Mouse (Mus musculus): ENCODE measurements around the gene Csrp1. TPM values are rescaled to one million over a fixed set of nuclear protein-coding genes. Genes with fewer than 3 reads are reported as not detected.

The Csrp1 gene
- polyA plus RNA-seq, 1 experiment = 219 TPM

- H3ac ChIP-seq (ENCODE audit: control insufficient read depth, insufficient read length) = peak overlapping the region; percentile 78
- H3K27me3 ChIP-seq (ENCODE audit: control insufficient read depth, insufficient read depth, insufficient read length) = no peaks in the 10 kb centered on the region
- H3K79me2 ChIP-seq (ENCODE audit: control insufficient read depth, insufficient read depth) = peaks cover 38% of the 10 kb centered on the region
- H3K4me3 ChIP-seq = peak overlapping the region; percentile 100
- H3K4me2 ChIP-seq (ENCODE audit: low read depth) = peak overlapping the region; percentile 89
- TF ChIP-seq POLR2AphosphoS2 (IDR thresholded peaks at IDR 0.05; ENCODE audit: insufficient read length, low read depth) = peak; percentile 71
- TF ChIP-seq MYOG (IDR thresholded peaks at IDR 0.05; ENCODE audit: control insufficient read depth in 1 of 3, insufficient read depth in 1 of 3, insufficient read length in 2 of 3, low read depth in 2 of 3) = no peak
- TF ChIP-seq POLR2A (IDR thresholded peaks at IDR 0.05; ENCODE audit: insufficient read length, low read depth) = peak; percentile 47
- peaks cover 21% of the 10 kb centered on the region for H3K36me3 ChIP-seq (ENCODE audit: control insufficient read depth, insufficient read depth)
Observed at GRCm38 (mm10) chr1:135767324-135767890, 47.5 kb downstream of the Csrp1 start.

- TF ChIP-seq POLR2A (IDR thresholded peaks at IDR 0.05; ENCODE audit: insufficient read length, low read depth) (peak; percentile 1), TCF12 (IDR thresholded peaks at IDR 0.05; ENCODE audit: insufficient read depth, poor library complexity, severe bottlenecking) (no peak), REST (IDR thresholded peaks at IDR 0.05; ENCODE audit: insufficient read depth, insufficient read length) (no peak), POLR2AphosphoS2 (IDR thresholded peaks at IDR 0.05; ENCODE audit: insufficient read length, low read depth) (peak; percentile 58)
- H3K27me3 ChIP-seq (ENCODE audit: control insufficient read depth, insufficient read depth, insufficient read length) = no peaks in the 10 kb centered on the region
Observed at GRCm38 (mm10) chr1:135768400-135768799, 48.5 kb downstream of the Csrp1 start.

GRCm38 (mm10) chr1:135770237-135770636 is 50.4 kb downstream of the Csrp1 start:
- no peak for TF ChIP-seq E2F4 (IDR thresholded peaks at IDR 0.05; ENCODE audit: insufficient read depth)
- peak; percentile 90 for TF ChIP-seq POLR2AphosphoS2 (IDR thresholded peaks at IDR 0.05; ENCODE audit: insufficient read length, low read depth)
- TF ChIP-seq POLR2A (IDR thresholded peaks at IDR 0.05; ENCODE audit: insufficient read length, low read depth) = peak; percentile 26
- TF ChIP-seq USF1 (IDR thresholded peaks at IDR 0.05; ENCODE audit: low read depth) = no peak
- peak overlapping the region; percentile 89 for H3K4me2 ChIP-seq (ENCODE audit: low read depth)
- H3K4me3 ChIP-seq = peak overlapping the region; percentile 100
- H3K36me3 ChIP-seq (ENCODE audit: control insufficient read depth, insufficient read depth) = peaks cover 21% of the 10 kb centered on the region
- peak overlapping the region; percentile 11 for H3ac ChIP-seq (ENCODE audit: control insufficient read depth, insufficient read length)
- no peaks in the 10 kb centered on the region for H3K27me3 ChIP-seq (ENCODE audit: control insufficient read depth, insufficient read depth, insufficient read length)
- peaks cover 38% of the 10 kb centered on the region for H3K79me2 ChIP-seq (ENCODE audit: control insufficient read depth, insufficient read depth)

More at GRCm38 (mm10) chr1:135768400-135768799, 48.5 kb downstream of the Csrp1 start:
- Histone ChIP-seq H3K36me3 (ENCODE audit: control insufficient read depth, insufficient read depth) (peaks cover 21% of the 10 kb centered on the region), H3K4me2 (ENCODE audit: low read depth) (peak overlapping the region; percentile 89), H3ac (ENCODE audit: control insufficient read depth, insufficient read length) (no peak overlapping the region), H3K79me2 (ENCODE audit: control insufficient read depth, insufficient read depth) (peaks cover 38% of the 10 kb centered on the region), H3K4me3 (peak overlapping the region; percentile 100)

GRCm38 (mm10) chr1:135770896-135771572 is 51.2 kb downstream of the Csrp1 start:
- Histone ChIP-seq H3K27me3 (ENCODE audit: control insufficient read depth, insufficient read depth, insufficient read length) (no peaks in the 10 kb centered on the region), H3K4me2 (ENCODE audit: low read depth) (peak overlapping the region; percentile 89), H3ac (ENCODE audit: control insufficient read depth, insufficient read length) (peak overlapping the region; percentile 11), H3K79me2 (ENCODE audit: control insufficient read depth, insufficient read depth) (peaks cover 38% of the 10 kb centered on the region), H3K4me3 (peak overlapping the region; percentile 100), H3K36me3 (ENCODE audit: control insufficient read depth, insufficient read depth) (peaks cover 21% of the 10 kb centered on the region)
- no peak for TF ChIP-seq USF1 (IDR thresholded peaks at IDR 0.05; ENCODE audit: low read depth)
- peak; percentile 70 for TF ChIP-seq POLR2AphosphoS2 (IDR thresholded peaks at IDR 0.05; ENCODE audit: insufficient read length, low read depth)
- peak; percentile 41 to 91 (median 49) for TF ChIP-seq MYOG (IDR thresholded peaks at IDR 0.05; ENCODE audit: control insufficient read depth in 1 of 3, insufficient read depth in 1 of 3, insufficient read length in 2 of 3, low read depth in 2 of 3)
- peak; percentile 51 for TF ChIP-seq TCF12 (IDR thresholded peaks at IDR 0.05; ENCODE audit: insufficient read depth, poor library complexity, severe bottlenecking)
- no peak for TF ChIP-seq MAX (IDR thresholded peaks at IDR 0.05; ENCODE audit: low read depth)
- no peak for TF ChIP-seq SRF (IDR thresholded peaks at IDR 0.05; ENCODE audit: control insufficient read depth, insufficient read length, low read depth)
- TF ChIP-seq TCF3 (IDR thresholded peaks at IDR 0.05; ENCODE audit: insufficient read length, low read depth) = no peak
- no peak for TF ChIP-seq CEBPB (IDR thresholded peaks at IDR 0.05; ENCODE audit: insufficient read depth, poor library complexity, severe bottlenecking)
- TF ChIP-seq MYOD1 (IDR thresholded peaks at IDR 0.05; ENCODE audit: control insufficient read depth in 1 of 3, insufficient read length in 2 of 3, low read depth in 2 of 3) = peak in 2 of 3 experiments; percentile 80 to 89
- peak; percentile 67 for TF ChIP-seq POLR2A (IDR thresholded peaks at IDR 0.05; ENCODE audit: insufficient read length, low read depth)

GRCm38 (mm10) chr1:135771573-135771970 is 51.7 kb downstream of the Csrp1 start:
- Histone ChIP-seq H3K4me3 (peak overlapping the region; percentile 100), H3K4me2 (ENCODE audit: low read depth) (peak overlapping the region; percentile 79), H3ac (ENCODE audit: control insufficient read depth, insufficient read length) (no peak overlapping the region), H3K79me2 (ENCODE audit: control insufficient read depth, insufficient read depth) (peaks cover 36% of the 10 kb centered on the region), H3K36me3 (ENCODE audit: control insufficient read depth, insufficient read depth) (peaks cover 21% of the 10 kb centered on the region), H3K27me3 (ENCODE audit: control insufficient read depth, insufficient read depth, insufficient read length) (no peaks in the 10 kb centered on the region)
- TF ChIP-seq CEBPB (IDR thresholded peaks at IDR 0.05; ENCODE audit: insufficient read depth, poor library complexity, severe bottlenecking) = no peak
- no peak for TF ChIP-seq REST (IDR thresholded peaks at IDR 0.05; ENCODE audit: insufficient read depth, insufficient read length)
- no peak for TF ChIP-seq SRF (IDR thresholded peaks at IDR 0.05; ENCODE audit: control insufficient read depth, insufficient read length, low read depth)
- no peak for TF ChIP-seq E2F4 (IDR thresholded peaks at IDR 0.05; ENCODE audit: insufficient read depth)
- TF ChIP-seq TCF3 (IDR thresholded peaks at IDR 0.05; ENCODE audit: insufficient read length, low read depth) = no peak
- no peak for TF ChIP-seq POLR2A (IDR thresholded peaks at IDR 0.05; ENCODE audit: insufficient read length, low read depth)
- TF ChIP-seq POLR2AphosphoS2 (IDR thresholded peaks at IDR 0.05; ENCODE audit: insufficient read length, low read depth) = no peak
- no peak for TF ChIP-seq MYOD1 (IDR thresholded peaks at IDR 0.05; ENCODE audit: control insufficient read depth in 1 of 3, insufficient read length in 2 of 3, low read depth in 2 of 3)
- TF ChIP-seq USF1 (IDR thresholded peaks at IDR 0.05; ENCODE audit: low read depth) = no peak
